Mouse (Mus musculus) mammary gland, adult 2 months (tissue): ENCODE data around the gene Cdk14. TPM values are rescaled to one million over a fixed set of nuclear protein-coding genes. Genes with fewer than 3 reads are reported as not detected.

Experiments
- polyA plus RNA-seq: library from polyadenylated mRNA; depleted of rRNA; stranded (reverse); fragments of >200 nt; gene quantifications from 2 replicates; pipeline ENCODE4 v1.2.3, GENCODE M21; 2012; ENCODE audit warnings: low replicate concordance; rRNA removed

The Cdk14 gene
- polyA plus RNA-seq, result 4.7 and 13.6 TPM in 2 replicates

GRCm38 (mm10) chr5:5419992-5420455 is at the start of gene Cdk14:
Cdk14 (minus strand) TSS chr5:5420312.

GRCm38 (mm10) chr5:4757902-4758301 is 662.2 kb downstream of the Cdk14 start, which contains the start of gene Fzd1:
Fzd1 (minus strand) TSS chr5:4758035.

Other genes with a start within 250 kb of the Cdk14 start
- not detected in 2 replicates for gene 1700015F17Rik, start 58.8 kb upstream of the Cdk14 start, polyA plus RNA-seq
- gene Cldn12, start 94.6 kb upstream of the Cdk14 start, polyA plus RNA-seq, result 11.3 and 21.2 TPM in 2 replicates
- 1.2 and 3.4 TPM in 2 replicates for gene Gtpbp10, start 139.2 kb upstream of the Cdk14 start, polyA plus RNA-seq
- 0.47 and 0.62 TPM in 2 replicates for gene Gm8773, start 153.5 kb upstream of the Cdk14 start, polyA plus RNA-seq
- gene Cfap69, start 243.9 kb upstream of the Cdk14 start, polyA plus RNA-seq, result 0.37 and 0.56 TPM in 2 replicates